Mouse (Mus musculus) lung, adult 2 months (tissue): Measurements from ENCODE around the gene Olfr374.

Experiments
- CTCF ChIP-seq: fragments of 200-500 bp; IDR thresholded peaks from 2 replicates; pipeline ENCODE4 v1.5.1; 2011; ENCODE audit warnings: mild to moderate bottlenecking, low read length, control low read depth; ENCODE audit not compliant: insufficient read depth
- POLR2A ChIP-seq: fragments of 200-500 bp; IDR thresholded peaks from 2 replicates; pipeline ENCODE4 v1.6.1; 2011; ENCODE audit warnings: low read depth, mild to moderate bottlenecking, control low read depth, low read length, borderline replicate concordance; ENCODE audit errors: extremely low read depth

DNA sequence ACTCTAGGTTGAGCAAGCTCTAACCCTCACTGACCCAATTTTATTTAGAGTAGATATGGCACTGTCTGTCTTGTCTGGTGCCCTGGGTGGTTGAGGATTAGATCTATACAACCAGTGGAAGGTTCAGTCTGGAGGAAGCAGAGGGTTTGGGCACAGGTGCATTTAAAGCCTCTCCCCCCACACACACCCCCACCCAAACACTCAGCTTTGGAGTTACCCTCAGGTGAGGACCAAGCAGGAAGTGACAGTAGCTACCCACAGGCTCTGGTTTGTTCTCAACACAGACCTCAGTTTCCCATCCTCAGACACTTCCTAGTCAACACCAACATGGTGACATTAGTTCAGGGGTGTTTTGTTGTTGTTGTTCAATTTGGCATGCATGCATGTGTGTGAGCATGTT lies 56.0 kb downstream of the Olfr374 start:
- TF ChIP-seq CTCF (no peak), POLR2A (no peak)
